Mouse (Mus musculus): ENCODE results near the gene Abcc8. TPM values are rescaled to one million over a fixed set of nuclear protein-coding genes. Genes with fewer than 3 reads are reported as not detected.

Abcc8 gene
- polyA plus RNA-seq (2012; rRNA removed) = 1.7 and 2.1 TPM in 2 replicates

GRCm38 (mm10) chr7:46179431-46180275 is at the start of gene Abcc8:
Abcc8 (minus strand) TSS chr7:46180033.

GRCm38 (mm10) chr7:46100563-46100962 is 79.3 kb downstream of the Abcc8 start, which contains the start of gene Kcnj11:
Kcnj11 (minus strand) TSS chr7:46100764.

Other genes starting within 250 kb of the Abcc8 start
- 1.0 and 1.4 TPM in 2 replicates for gene Abcc6, start 149.7 kb downstream of the Abcc8 start, polyA plus RNA-seq (2012; rRNA removed)
- 32.7 and 33.3 TPM in 2 replicates for gene Nomo1, start 146.3 kb downstream of the Abcc8 start, polyA plus RNA-seq (2012; rRNA removed)
- gene Kcnj11, start 79.3 kb downstream of the Abcc8 start, polyA plus RNA-seq (2012; rRNA removed) = 0.71 and 1.8 TPM in 2 replicates
- 1.9 and 2.7 TPM in 2 replicates for gene Ush1c, start 58.5 kb upstream of the Abcc8 start, polyA plus RNA-seq (2012; rRNA removed)
- 0.08 and 0.36 TPM in 2 replicates for gene Otog, start 61.0 kb upstream of the Abcc8 start, polyA plus RNA-seq (2012; rRNA removed)
- 0.17 and 23.0 TPM in 2 replicates for gene Myod1, start 196.4 kb upstream of the Abcc8 start, polyA plus RNA-seq (2012; rRNA removed)
- 2.3 and 3.1 TPM in 2 replicates for gene Kcnc1, start 216.5 kb upstream of the Abcc8 start, polyA plus RNA-seq (2012; rRNA removed)

Measured in central nervous system, embryonic 11.5 days (tissue).